13 mouse cellular contexts compared by ENCODE assay signal in the genomic region with DNA sequence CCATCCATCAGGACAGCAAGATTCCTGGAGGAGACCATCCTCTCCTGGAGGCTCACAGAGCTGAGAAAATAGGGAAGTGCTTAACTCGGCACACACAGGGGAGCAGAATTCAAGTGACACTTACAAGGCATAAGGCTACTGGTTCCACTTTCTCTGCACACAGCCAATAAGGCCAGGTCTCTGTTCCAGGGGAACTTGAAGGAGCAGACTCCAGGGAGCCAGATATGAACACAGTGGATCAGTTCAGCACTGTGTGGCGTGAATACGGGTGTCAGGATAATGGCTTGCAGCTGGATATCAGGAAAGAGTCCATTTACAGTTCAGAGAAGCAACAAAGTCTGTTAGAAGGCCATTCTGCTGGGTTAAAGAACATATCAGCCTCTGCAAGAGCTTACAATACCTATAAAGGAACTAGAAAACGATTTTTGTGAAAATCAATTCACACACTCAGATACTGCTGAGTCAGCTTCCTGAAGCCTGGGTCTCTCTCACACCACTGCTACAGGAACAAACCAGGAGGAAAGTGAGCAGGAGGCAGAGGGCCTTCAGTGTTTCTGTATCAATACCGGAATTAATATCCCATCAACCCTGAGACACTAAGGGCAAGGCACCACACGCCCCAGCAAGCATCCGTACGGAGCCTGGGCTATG.
A peak's percentile ranks its signal among the peaks of the same experiment; 100 is the strongest.
DNase-seq lines count a peak whose midpoint lies in the region; ATAC-seq and TF ChIP-seq lines count a peak whose summit lies in the region.
"Had no signal": no experiment of that assay in that cellular context is flagged by ENCODE, and none has a peak within 500 bp of the region (broad histone marks: within the 10 kb centered on the region; RNA-seq: fewer than 3 reads in every experiment).

No protein-coding gene starts in this region.

- DNase-seq in kidney, postnatal 10 days: peak; percentile 30
- no peak for DNase-seq in kidney, postnatal 25 days
- no peak for DNase-seq in stomach, postnatal 0 days (ENCODE audit: low spot score)
- no peak for DNase-seq in right cerebral cortex, postnatal 14 days
- DNase-seq in adrenal gland, postnatal 14 days: no peak
- DNase-seq: cerebellum, postnatal 10 days; thymus, postnatal 25 days had no signal

- H3K4me3 ChIP-seq in stomach, embryonic 14.5 days (ENCODE audit: low read depth, low read length): no peak overlapping the region
- no peak overlapping the region for H3K4me3 ChIP-seq in stomach, postnatal 0 days (ENCODE audit: low read depth, low read length)
- H3K4me3 ChIP-seq in heart, embryonic 13.5 days: no peak overlapping the region
- H3K4me3 ChIP-seq: hindbrain, embryonic 10.5 days; intestine, embryonic 15.5 days; liver, embryonic 12.5 days; megakaryocyte, embryonic 14.5 days had no signal

- H3K27ac ChIP-seq in stomach, embryonic 14.5 days (ENCODE audit: low read length): peak overlapping the region; percentile 27; the same call in 1 of the 2 replicates
- H3K27ac ChIP-seq in stomach, postnatal 0 days (replicated peaks): no peak overlapping the region
- H3K27ac ChIP-seq in heart, embryonic 13.5 days (replicated peaks): peak overlapping the region; percentile 58
- H3K27ac ChIP-seq: hindbrain, embryonic 10.5 days; intestine, embryonic 15.5 days; liver, embryonic 12.5 days had no signal

- no peak for TF ChIP-seq EP300 in stomach, postnatal 0 days (optimal IDR thresholded peaks at IDR 0.05)

- no peaks in the 10 kb centered on the region for H3K9me3 ChIP-seq in stomach, embryonic 14.5 days (ENCODE audit: control insufficient read depth, low read depth, low read length)
- H3K9me3 ChIP-seq in stomach, postnatal 0 days (ENCODE audit: control insufficient read depth, low read length): no peaks in the 10 kb centered on the region
- peaks cover 4% of the 10 kb centered on the region; the same call in 1 of the 2 replicates for H3K9me3 ChIP-seq in heart, embryonic 13.5 days
- H3K9me3 ChIP-seq: intestine, embryonic 15.5 days; liver, embryonic 12.5 days had no signal

- WGBS in stomach, embryonic 14.5 days: 57% methylated on average over 8 of the region's 8 CpGs
- 62% methylated on average over 8 of the region's 8 CpGs for WGBS in stomach, postnatal 0 days
- 53% methylated on average over 8 of the region's 8 CpGs for WGBS in heart, embryonic 13.5 days

- 0 out of 2 replicates have a peak, but pooled peaks have one; percentile 37 for ATAC-seq in stomach, embryonic 14.5 days (ENCODE audit: insufficient number of reproducible peaks, insufficient read depth, low FRiP score, low read depth)
- no peak for ATAC-seq in stomach, postnatal 0 days (ENCODE audit: low FRiP score, low TSS enrichment)
- 0 out of 2 replicates have a peak, but pooled peaks have one; percentile 54 for ATAC-seq in heart, embryonic 13.5 days (ENCODE audit: extremely low read depth, insufficient number of reproducible peaks, low FRiP score, low TSS enrichment)
- ATAC-seq: intestine, embryonic 15.5 days; liver, embryonic 12.5 days had no signal

- H3K4me1 ChIP-seq in stomach, embryonic 14.5 days (ENCODE audit: control insufficient read depth, insufficient read depth, low read length): peaks cover 4% of the 10 kb centered on the region; the same call in 1 of the 2 replicates
- H3K4me1 ChIP-seq in stomach, postnatal 0 days (replicated peaks; ENCODE audit: control insufficient read depth, insufficient read depth): no peaks in the 10 kb centered on the region
- peaks cover 4% of the 10 kb centered on the region; the same call in 1 of the 2 replicates for H3K4me1 ChIP-seq in heart, embryonic 13.5 days
- H3K4me1 ChIP-seq: hindbrain, embryonic 10.5 days; intestine, embryonic 15.5 days; liver, embryonic 12.5 days; megakaryocyte, embryonic 14.5 days had no signal

- no peak for TF ChIP-seq CTCF in stomach, postnatal 0 days (IDR thresholded peaks at IDR 0.05; ENCODE audit: low read depth)

- H3K36me3 ChIP-seq in stomach, embryonic 14.5 days (ENCODE audit: control insufficient read depth, insufficient read depth, low read length): no peaks in the 10 kb centered on the region
- no peaks in the 10 kb centered on the region for H3K36me3 ChIP-seq in stomach, postnatal 0 days (ENCODE audit: control insufficient read depth, insufficient read depth, low read length)
- no peaks in the 10 kb centered on the region for H3K36me3 ChIP-seq in heart, embryonic 13.5 days
- H3K36me3 ChIP-seq: intestine, embryonic 15.5 days; liver, embryonic 12.5 days had no signal

- H3K27me3 ChIP-seq in stomach, embryonic 14.5 days (ENCODE audit: control insufficient read depth, insufficient read depth, low read length): no peaks in the 10 kb centered on the region
- no peaks in the 10 kb centered on the region for H3K27me3 ChIP-seq in stomach, postnatal 0 days (ENCODE audit: control insufficient read depth, insufficient read depth, low read length)
- H3K27me3 ChIP-seq in heart, embryonic 13.5 days (replicated peaks): no peaks in the 10 kb centered on the region
- H3K27me3 ChIP-seq: intestine, embryonic 15.5 days; liver, embryonic 12.5 days; megakaryocyte, embryonic 14.5 days had no signal

- H3K9ac ChIP-seq in stomach, embryonic 14.5 days (replicated peaks; ENCODE audit: low read depth, low read length): no peak overlapping the region
- H3K9ac ChIP-seq in stomach, postnatal 0 days (ENCODE audit: low read length): no peak overlapping the region
- H3K9ac ChIP-seq in heart, embryonic 13.5 days: no peak overlapping the region
- H3K9ac ChIP-seq: intestine, embryonic 15.5 days; liver, embryonic 12.5 days had no signal

- 0 out of 2 replicates have a peak overlapping the region, but pooled peaks have one; percentile 12 for H3K4me2 ChIP-seq in stomach, embryonic 14.5 days (replicated peaks; ENCODE audit: low read depth, low read length)
- no peak overlapping the region for H3K4me2 ChIP-seq in stomach, postnatal 0 days (replicated peaks; ENCODE audit: low read depth)
- H3K4me2 ChIP-seq in heart, embryonic 13.5 days: peak overlapping the region; percentile 46
- H3K4me2 ChIP-seq: intestine, embryonic 15.5 days; liver, embryonic 12.5 days had no signal
